Mouse (Mus musculus): ENCODE data around the gene Isoc2a. TPM values are rescaled to one million over a fixed set of nuclear protein-coding genes. Genes with fewer than 3 reads are reported as not detected.
A peak's percentile ranks its signal among the peaks of the same experiment; 100 is the strongest.

Gene Isoc2a
- polyA plus RNA-seq, 1 experiment from 2014 or later: 1.3 TPM

DNA sequence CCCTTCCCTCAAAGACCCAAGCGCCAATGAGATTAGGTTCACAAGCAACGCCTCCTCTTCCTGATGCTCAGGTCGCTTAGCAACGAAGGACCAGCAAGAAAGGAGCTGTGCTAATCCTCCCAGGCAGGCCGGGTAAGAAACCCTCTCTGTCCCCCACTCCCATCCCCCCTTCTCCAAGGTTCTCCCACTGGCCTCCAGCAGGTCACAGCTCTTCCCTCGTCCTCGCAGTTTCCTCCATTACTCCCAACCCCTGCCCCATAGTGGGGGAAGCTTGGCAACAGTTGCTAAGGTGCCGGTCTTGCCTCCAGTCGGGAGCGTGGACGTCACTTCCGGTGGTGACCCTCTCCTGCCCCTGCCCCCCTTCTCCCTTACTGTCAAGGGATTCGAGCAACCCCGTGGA is 45.6 kb downstream of the Isoc2a start:
- WGBS: 2% methylated on average over 14 of the region's 14 CpGs
- Histone ChIP-seq H3K4me1 (replicated peaks; ENCODE audit: control insufficient read depth, insufficient read depth, low read length) (0 out of 2 replicates have a peak, but pooled peaks cover 8% of the 10 kb centered on the region), H3K9me3 (ENCODE audit: control insufficient read depth) (no peaks in the 10 kb centered on the region), H3K36me3 (ENCODE audit: control insufficient read depth, insufficient read depth) (peaks cover 34% of the 10 kb centered on the region), H3K4me3 (ENCODE audit: low read depth, low read length) (peak overlapping the region; percentile 6; the same call in 1 of the 2 replicates), H3K27me3 (replicated peaks; ENCODE audit: control insufficient read depth, insufficient read depth, low read length) (0 out of 2 replicates have a peak, but pooled peaks cover 6% of the 10 kb centered on the region), H3K4me2 (replicated peaks; ENCODE audit: low read depth) (peak overlapping the region; percentile 54), H3K27ac (ENCODE audit: low read depth, low read length) (no peak overlapping the region), H3K9ac (ENCODE audit: low read depth, low read length) (no peak overlapping the region)
- no peak for TF ChIP-seq CTCF (IDR thresholded peaks at IDR 0.05; ENCODE audit: low read depth)
- ATAC-seq: peak; percentile 6; the same call in 1 of the 2 replicates

GRCm38 (mm10) chr7:4922931-4923565 is 46.1 kb downstream of the Isoc2a start:
- 0 out of 2 replicates have a peak, but pooled peaks cover 6% of the 10 kb centered on the region for H3K27me3 ChIP-seq (replicated peaks; ENCODE audit: control insufficient read depth, insufficient read depth, low read length)
- peak overlapping the region; percentile 54 for H3K4me2 ChIP-seq (replicated peaks; ENCODE audit: low read depth)
- 2% methylated on average over 14 of the region's 14 CpGs for WGBS
- ATAC-seq: no peak
- 0 out of 2 replicates have a peak, but pooled peaks cover 8% of the 10 kb centered on the region for H3K4me1 ChIP-seq (replicated peaks; ENCODE audit: control insufficient read depth, insufficient read depth, low read length)
- H3K9ac ChIP-seq (ENCODE audit: low read depth, low read length): no peak overlapping the region
- peak overlapping the region; percentile 6; the same call in 1 of the 2 replicates for H3K4me3 ChIP-seq (ENCODE audit: low read depth, low read length)
- peaks cover 29% of the 10 kb centered on the region for H3K36me3 ChIP-seq (ENCODE audit: control insufficient read depth, insufficient read depth)
- H3K27ac ChIP-seq (ENCODE audit: low read depth, low read length): no peak overlapping the region
- no peaks in the 10 kb centered on the region for H3K9me3 ChIP-seq (ENCODE audit: control insufficient read depth)
- TF ChIP-seq CTCF (IDR thresholded peaks at IDR 0.05; ENCODE audit: low read depth): peak; percentile 55

DNA sequence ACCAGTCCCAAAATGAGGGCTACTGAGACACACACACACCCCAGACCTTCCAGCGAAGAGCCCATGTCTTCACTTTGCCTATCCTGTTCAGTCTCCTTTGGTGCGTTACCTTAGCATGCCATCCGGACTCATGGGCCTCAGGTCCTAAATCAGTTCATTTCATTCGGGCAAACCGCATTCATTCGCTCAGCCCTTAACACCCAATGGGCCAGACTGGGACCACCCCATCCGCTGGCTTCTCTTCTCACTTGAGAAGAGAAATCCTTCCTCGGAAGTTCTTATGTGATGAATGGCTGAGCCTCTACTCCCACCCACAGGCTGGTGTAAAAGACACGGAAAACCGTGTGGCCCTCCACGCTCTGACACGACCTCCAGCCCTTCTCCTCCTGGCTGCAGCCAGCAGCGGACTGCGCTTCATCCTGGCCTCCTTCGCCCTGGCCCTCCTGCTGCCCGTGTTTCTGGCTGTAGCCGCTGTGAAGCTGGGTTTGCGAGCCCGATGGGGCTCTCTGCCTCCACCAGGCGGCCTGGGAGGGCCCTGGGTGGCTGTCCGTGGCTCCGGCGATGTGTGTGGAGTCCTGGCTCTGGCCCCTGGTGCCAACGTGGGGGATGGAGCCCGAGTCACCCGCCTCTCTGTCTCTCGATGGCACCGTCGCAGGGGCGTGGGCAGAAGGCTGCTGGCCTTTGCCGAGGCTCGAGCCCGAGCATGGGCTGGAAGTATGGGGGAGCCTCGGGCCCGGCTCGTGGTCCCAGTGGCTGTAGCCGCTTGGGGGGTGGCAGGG is 46.8 kb downstream of the Isoc2a start:
- peak overlapping the region; percentile 68; the same call in 1 of the 2 replicates for H3K27ac ChIP-seq (ENCODE audit: low read depth, low read length)
- no peak for ATAC-seq
- H3K27me3 ChIP-seq (replicated peaks; ENCODE audit: control insufficient read depth, insufficient read depth, low read length): 0 out of 2 replicates have a peak, but pooled peaks cover 6% of the 10 kb centered on the region
- H3K4me3 ChIP-seq (ENCODE audit: low read depth, low read length): peak overlapping the region; percentile 6; the same call in 1 of the 2 replicates
- WGBS: 11% methylated on average over 36 of the region's 37 CpGs
- TF ChIP-seq CTCF (IDR thresholded peaks at IDR 0.05; ENCODE audit: low read depth): peak; percentile 67
- H3K36me3 ChIP-seq (ENCODE audit: control insufficient read depth, insufficient read depth): peaks cover 21% of the 10 kb centered on the region
- peak overlapping the region; percentile 54 for H3K4me2 ChIP-seq (replicated peaks; ENCODE audit: low read depth)
- H3K4me1 ChIP-seq (replicated peaks; ENCODE audit: control insufficient read depth, insufficient read depth, low read length): 0 out of 2 replicates have a peak, but pooled peaks cover 8% of the 10 kb centered on the region
- H3K9ac ChIP-seq (ENCODE audit: low read depth, low read length): 0 out of 2 replicates have a peak overlapping the region, but pooled peaks have one; percentile 32
- no peaks in the 10 kb centered on the region for H3K9me3 ChIP-seq (ENCODE audit: control insufficient read depth)

DNA sequence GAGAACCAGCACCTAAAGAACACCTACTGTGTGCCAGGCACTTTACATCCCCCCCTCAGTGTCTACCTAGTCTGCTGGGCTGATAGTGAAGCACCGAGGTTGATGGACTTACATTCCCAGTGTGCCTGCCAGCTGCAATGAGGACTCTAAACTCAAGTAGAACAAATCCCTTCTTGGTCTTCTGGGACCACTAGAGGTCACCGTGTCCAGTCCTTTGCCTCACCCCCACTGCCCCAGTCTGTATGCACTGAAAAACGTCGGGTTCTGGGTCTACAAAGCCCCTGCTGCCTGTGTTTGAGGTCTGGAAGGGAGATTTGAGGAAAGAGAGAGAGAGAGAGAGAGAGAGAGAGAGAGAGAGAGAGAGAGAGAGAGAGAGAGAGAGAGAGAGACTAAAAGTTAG is 47.5 kb downstream of the Isoc2a start:
- Histone ChIP-seq H3K9ac (ENCODE audit: low read depth, low read length) (no peak overlapping the region), H3K9me3 (ENCODE audit: control insufficient read depth) (no peaks in the 10 kb centered on the region), H3K4me2 (replicated peaks; ENCODE audit: low read depth) (peak overlapping the region; percentile 54), H3K27ac (ENCODE audit: low read depth, low read length) (peak overlapping the region; percentile 68), H3K27me3 (replicated peaks; ENCODE audit: control insufficient read depth, insufficient read depth, low read length) (0 out of 2 replicates have a peak, but pooled peaks cover 6% of the 10 kb centered on the region), H3K4me3 (ENCODE audit: low read depth, low read length) (no peak overlapping the region), H3K4me1 (replicated peaks; ENCODE audit: control insufficient read depth, insufficient read depth, low read length) (0 out of 2 replicates have a peak, but pooled peaks cover 8% of the 10 kb centered on the region), H3K36me3 (ENCODE audit: control insufficient read depth, insufficient read depth) (peaks cover 14% of the 10 kb centered on the region)
- TF ChIP-seq CTCF (IDR thresholded peaks at IDR 0.05; ENCODE audit: low read depth): 0 out of 2 replicates have a peak, but pooled peaks have one; percentile 14
- ATAC-seq: no peak
- 4% methylated on average over 4 of the region's 4 CpGs for WGBS

GRCm38 (mm10) chr7:4924891-4925301 is 47.9 kb downstream of the Isoc2a start:
- Histone ChIP-seq H3K9ac (ENCODE audit: low read depth, low read length) (no peak overlapping the region), H3K9me3 (ENCODE audit: control insufficient read depth) (no peaks in the 10 kb centered on the region), H3K27me3 (replicated peaks; ENCODE audit: control insufficient read depth, insufficient read depth, low read length) (0 out of 2 replicates have a peak, but pooled peaks cover 6% of the 10 kb centered on the region), H3K36me3 (ENCODE audit: control insufficient read depth, insufficient read depth) (peaks cover 10% of the 10 kb centered on the region), H3K4me2 (replicated peaks; ENCODE audit: low read depth) (no peak overlapping the region), H3K4me1 (replicated peaks; ENCODE audit: control insufficient read depth, insufficient read depth, low read length) (0 out of 2 replicates have a peak, but pooled peaks cover 8% of the 10 kb centered on the region), H3K4me3 (ENCODE audit: low read depth, low read length) (no peak overlapping the region), H3K27ac (ENCODE audit: low read depth, low read length) (peak overlapping the region; percentile 68; the same call in 1 of the 2 replicates)
- ATAC-seq: peak; percentile 19
- WGBS: 4% methylated on average over 3 of the region's 4 CpGs
- no peak for TF ChIP-seq CTCF (IDR thresholded peaks at IDR 0.05; ENCODE audit: low read depth)
